Mouse (Mus musculus) liver, postnatal 0 days (tissue): ENCODE measurements around the gene Gm20696. TPM values are rescaled to one million over a fixed set of nuclear protein-coding genes. Genes with fewer than 3 reads are reported as not detected.

Experiments
- ATAC-seq: fragments of 200-750 bp; cut with Nextera tagmentation; 2 replicates; pipeline ENCODE4 v1.8.0; 2017; ENCODE audit warnings: mild to moderate bottlenecking, moderate library complexity
- DNase-seq: peaks from one replicate; pipeline ENCODE4 v3.0.0-alpha.2; 2016
- H3K27ac ChIP-seq: fragments of 300-500 bp; sonication (generic); 2 replicates; pipeline ENCODE4 v1.5.1; 2014; ENCODE audit warnings: antibody characterized with exemption, moderate library complexity, mild to moderate bottlenecking, low read depth
- H3K27me3 ChIP-seq: fragments of 300-500 bp; sonication (generic); 2 replicates; pipeline ENCODE4 v1.6.1; 2014; ENCODE audit warnings: low read length, control low read depth, mixed read lengths; ENCODE audit not compliant: insufficient read depth
- H3K36me3 ChIP-seq: fragments of 300-500 bp; sonication (generic); replicated peaks from 2 replicates; pipeline ENCODE4 v1.6.1; 2014; ENCODE audit warnings: mild to moderate bottlenecking, control low read depth, low read length, moderate library complexity, mixed read lengths; ENCODE audit not compliant: insufficient read depth
- H3K4me1 ChIP-seq: fragments of 300-500 bp; sonication (generic); 2 replicates; pipeline ENCODE4 v1.6.1; 2014; ENCODE audit warnings: antibody characterized with exemption, mild to moderate bottlenecking, control low read depth; ENCODE audit not compliant: insufficient read depth
- H3K4me2 ChIP-seq: fragments of 300-500 bp; sonication (generic); 2 replicates; pipeline ENCODE4 v1.6.1; 2014; ENCODE audit warnings: low read depth, mild to moderate bottlenecking, low read length, moderate library complexity, mixed read lengths
- H3K4me3 ChIP-seq: fragments of 300-500 bp; sonication (generic); 2 replicates; pipeline ENCODE4 v1.5.1; 2014; ENCODE audit warnings: low read depth, low read length
- H3K9ac ChIP-seq: fragments of 300-500 bp; sonication (generic); replicated peaks from 2 replicates; pipeline ENCODE4 v1.6.1; 2014; ENCODE audit warnings: mild to moderate bottlenecking, moderate library complexity
- H3K9me3 ChIP-seq: fragments of 300-500 bp; sonication (generic); 2 replicates; pipeline ENCODE4 v1.6.1; 2016; ENCODE audit warnings: mild to moderate bottlenecking, control low read depth, low read length, mixed read lengths
- CTCF ChIP-seq: sonication (generic); IDR thresholded peaks from 2 replicates; pipeline ENCODE4 v1.5.1; 2016; ENCODE audit warnings: antibody characterized with exemption, low read depth
- EP300 ChIP-seq: IDR thresholded peaks from 2 replicates; pipeline ENCODE4 v1.6.1; 2016; ENCODE audit warnings: antibody characterized with exemption, low read depth, mild to moderate bottlenecking
- WGBS: fragments of 180-500 bp; shearing (Covaris S2); extraction: QIAGEN DNeasy Blood & Tissue Kit; methylation state at CpG from one replicate; pipeline ENCODE4 v1.1.7; 2014; ENCODE audit not compliant: insufficient replicate concordance; 5-methylcytosine and 5-hydroxymethylcytosine counted together
- polyA plus RNA-seq: library from polyadenylated mRNA; unstranded; fragments of >200 nt; fragmentation: Nextera tagmentation; extraction: Ambion mirVana; gene quantifications from 2 replicates; pipeline ENCODE4 v1.2.1, GENCODE M21; 2015

Gene Gm20696
- polyA plus RNA-seq, 1 experiment from 2014 or later = 1.2 TPM

DNA sequence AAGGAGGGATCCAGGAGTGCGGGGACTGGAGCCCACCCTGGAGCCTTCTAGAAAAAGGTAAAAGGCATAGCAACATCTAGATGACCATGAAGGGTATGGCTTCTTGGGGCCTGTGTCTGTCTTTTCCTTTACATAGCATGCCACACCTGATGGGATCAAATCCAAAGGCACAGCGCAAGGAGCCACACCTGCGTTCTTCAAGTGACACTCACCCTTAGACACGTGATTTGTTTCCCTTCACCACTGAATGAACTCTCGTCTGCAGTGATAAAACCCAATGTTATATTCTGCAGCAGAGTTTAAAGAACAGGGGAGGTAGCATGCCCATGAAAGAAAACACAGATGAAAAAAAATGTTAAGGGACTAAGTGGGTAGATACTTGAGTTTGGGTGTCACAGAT, 257.0 kb downstream of the Gm20696 start:
- Histone ChIP-seq H3K4me2 (no peak overlapping the region), H3K27me3 (no peaks in the 10 kb centered on the region), H3K9me3 (no peaks in the 10 kb centered on the region), H3K4me1 (peaks cover 5% of the 10 kb centered on the region; the same call in 1 of the 2 replicates), H3K36me3 (no peaks in the 10 kb centered on the region), H3K4me3 (no peak overlapping the region), H3K27ac (no peak overlapping the region), H3K9ac (no peak overlapping the region)
- no peak for ATAC-seq
- WGBS = 86% methylated on average over 5 of the region's 5 CpGs
- no peak for DNase-seq
- TF ChIP-seq CTCF = no peak

DNA sequence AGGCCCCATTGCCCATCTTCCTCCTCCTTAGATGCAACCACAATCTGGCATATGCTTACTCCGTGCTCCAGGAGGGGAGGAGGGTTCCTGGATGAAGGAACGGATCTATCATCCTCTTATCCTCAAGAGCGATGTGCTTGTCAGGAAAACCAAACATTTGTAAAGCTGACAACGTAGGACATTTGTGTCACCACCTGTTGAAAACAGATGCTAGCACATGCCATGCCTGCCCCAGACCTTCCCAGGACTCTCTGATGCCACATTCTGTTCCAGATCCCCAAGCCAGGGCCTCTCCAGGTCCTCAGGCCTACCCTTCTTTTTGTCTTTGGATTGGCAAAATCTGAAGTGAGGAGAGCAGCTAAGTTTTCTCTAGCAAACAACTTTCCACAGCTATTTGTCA, 257.7 kb downstream of the Gm20696 start:
- TF ChIP-seq CTCF = no peak
- no peak for TF ChIP-seq EP300
- Histone ChIP-seq H3K4me1 (peaks cover 5% of the 10 kb centered on the region; the same call in 1 of the 2 replicates), H3K9me3 (no peaks in the 10 kb centered on the region), H3K27ac (no peak overlapping the region), H3K9ac (no peak overlapping the region), H3K4me3 (no peak overlapping the region), H3K27me3 (no peaks in the 10 kb centered on the region), H3K4me2 (no peak overlapping the region), H3K36me3 (no peaks in the 10 kb centered on the region)
- no peak for DNase-seq
- no peak for ATAC-seq
- 75% methylated on average over 4 of the region's 4 CpGs for WGBS

DNA sequence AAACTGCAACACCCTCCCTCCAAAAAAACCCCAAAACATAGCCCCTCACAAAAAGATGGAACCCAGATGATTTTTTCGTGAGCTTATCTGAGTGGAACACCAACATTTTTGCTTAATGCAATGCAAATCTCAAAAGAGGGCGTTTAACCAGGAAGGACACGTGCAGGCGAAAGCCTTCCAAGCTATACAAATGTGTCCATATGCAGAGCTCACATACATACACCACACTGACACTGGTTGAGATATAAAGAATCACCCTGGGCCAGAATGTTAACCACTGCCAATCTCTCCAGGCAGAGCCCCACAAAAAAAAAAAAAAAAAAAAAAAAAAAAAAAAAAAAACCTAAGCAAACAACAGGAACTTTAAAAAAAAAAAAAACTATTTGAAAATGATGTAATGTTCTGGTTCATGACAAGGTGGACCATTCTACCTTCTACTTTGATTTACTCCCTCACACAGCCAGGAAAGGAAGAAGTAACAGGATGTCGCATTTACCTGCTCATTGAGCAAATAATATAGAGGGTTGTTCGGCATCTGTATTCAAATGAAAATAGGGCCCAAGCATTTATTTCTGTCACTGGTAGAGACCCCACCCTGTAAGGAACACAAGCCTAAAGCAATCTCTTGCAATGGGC, 262.7 kb downstream of the Gm20696 start:
- Histone ChIP-seq H3K9me3 (no peaks in the 10 kb centered on the region), H3K36me3 (peaks cover 5% of the 10 kb centered on the region; the same call in 1 of the 2 replicates), H3K4me3 (no peak overlapping the region), H3K9ac (no peak overlapping the region), H3K4me1 (peaks cover 11% of the 10 kb centered on the region), H3K27ac (no peak overlapping the region), H3K4me2 (no peak overlapping the region), H3K27me3 (no peaks in the 10 kb centered on the region)
- ATAC-seq (no peak), DNase-seq (no peak)
- no peak for TF ChIP-seq CTCF
- TF ChIP-seq EP300 = no peak
- 55% methylated on average over 6 of the region's 6 CpGs for WGBS

DNA sequence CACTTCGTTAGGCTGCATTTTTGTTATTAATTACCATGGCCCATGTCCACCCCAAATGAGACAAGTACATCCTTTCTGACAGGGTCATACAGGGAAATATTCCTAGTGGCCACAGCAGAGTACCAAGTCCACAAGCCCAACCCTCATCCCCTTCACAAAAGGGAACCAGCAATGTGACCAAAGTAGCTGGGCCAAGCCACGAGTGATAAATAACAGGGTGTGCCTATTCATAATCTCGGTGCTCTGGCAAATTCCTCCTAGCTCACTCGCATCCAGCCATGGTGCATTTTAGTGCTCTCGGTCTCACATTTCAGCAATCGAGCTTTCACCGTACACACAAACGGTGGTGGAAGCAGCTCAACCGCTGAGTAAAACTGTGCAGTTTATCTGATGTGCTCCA, 263.7 kb downstream of the Gm20696 start:
- Histone ChIP-seq H3K4me2 (no peak overlapping the region), H3K9ac (no peak overlapping the region), H3K36me3 (peaks cover 5% of the 10 kb centered on the region; the same call in 1 of the 2 replicates), H3K4me1 (peaks cover 11% of the 10 kb centered on the region), H3K9me3 (no peaks in the 10 kb centered on the region), H3K4me3 (no peak overlapping the region), H3K27me3 (no peaks in the 10 kb centered on the region), H3K27ac (no peak overlapping the region)
- ATAC-seq = no peak
- no peak for DNase-seq
- 59% methylated on average over 9 of the region's 9 CpGs for WGBS
- TF ChIP-seq EP300 (no peak), CTCF (no peak)

DNA sequence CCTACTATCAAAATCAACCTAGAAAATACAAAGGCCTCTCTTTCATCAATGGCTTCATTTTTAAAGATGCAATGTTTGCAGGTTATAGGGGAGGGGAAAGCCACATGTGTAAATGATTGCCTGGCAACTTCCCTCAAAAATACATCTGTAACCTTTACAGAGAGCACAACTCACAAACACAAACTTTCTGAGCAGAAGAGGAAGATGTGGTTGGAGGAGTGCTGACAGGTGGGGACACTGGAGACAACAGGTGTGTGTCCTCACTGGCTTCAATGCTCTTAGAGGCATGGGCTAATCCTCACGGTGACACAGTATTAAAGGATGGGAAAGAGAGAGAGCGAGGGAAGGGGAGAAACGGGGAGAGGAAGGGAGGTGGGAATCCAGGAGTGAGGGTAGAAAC, 264.2 kb downstream of the Gm20696 start:
- no peaks in the 10 kb centered on the region for H3K27me3 ChIP-seq
- no peak overlapping the region for H3K9ac ChIP-seq
- no peak for TF ChIP-seq CTCF
- TF ChIP-seq EP300 = no peak
- no peak overlapping the region for H3K4me2 ChIP-seq
- ATAC-seq = no peak
- peaks cover 11% of the 10 kb centered on the region for H3K4me1 ChIP-seq
- DNase-seq = no peak
- no peaks in the 10 kb centered on the region for H3K9me3 ChIP-seq
- no peak overlapping the region for H3K4me3 ChIP-seq
- H3K36me3 ChIP-seq = peaks cover 5% of the 10 kb centered on the region; the same call in 1 of the 2 replicates
- WGBS = 68% methylated on average over 3 of the region's 3 CpGs
- H3K27ac ChIP-seq = no peak overlapping the region

DNA sequence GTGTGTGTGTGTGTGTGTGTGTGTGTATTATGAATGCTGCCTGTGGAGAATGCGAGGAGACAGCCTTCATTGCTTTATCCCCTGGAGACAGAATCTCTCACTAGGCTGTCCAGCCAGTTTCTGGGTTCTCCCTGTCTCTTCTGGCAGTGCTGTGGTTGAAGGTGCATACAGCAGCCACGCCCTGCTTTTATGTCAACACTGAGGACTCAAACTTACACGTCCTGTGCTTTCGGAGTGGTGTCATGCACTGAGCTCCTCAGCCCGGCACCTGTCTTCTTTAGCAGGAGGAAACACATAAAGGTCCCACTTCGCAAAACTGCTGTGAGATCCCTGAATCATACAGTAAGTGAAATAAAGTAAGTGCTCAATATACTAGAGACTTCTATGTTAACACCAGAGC, 264.8 kb downstream of the Gm20696 start:
- H3K9me3 ChIP-seq = no peaks in the 10 kb centered on the region
- no peak overlapping the region for H3K9ac ChIP-seq
- H3K27me3 ChIP-seq = no peaks in the 10 kb centered on the region
- no peak for ATAC-seq
- WGBS = 55% methylated on average over 6 of the region's 6 CpGs
- peaks cover 5% of the 10 kb centered on the region; the same call in 1 of the 2 replicates for H3K36me3 ChIP-seq
- H3K27ac ChIP-seq = no peak overlapping the region
- H3K4me3 ChIP-seq = no peak overlapping the region
- no peak for TF ChIP-seq EP300
- TF ChIP-seq CTCF = no peak
- no peak overlapping the region for H3K4me2 ChIP-seq
- peaks cover 11% of the 10 kb centered on the region for H3K4me1 ChIP-seq
- DNase-seq = no peak
